Mouse (Mus musculus): ENCODE measurements around the gene Gprin1.

GRCm38 (mm10) chr13:54797356-54797755 is 47.7 kb upstream of the Gprin1 start:
- TF ChIP-seq CTCF (IDR thresholded peaks at IDR 0.05; ENCODE audit: extremely low read depth, insufficient read length, insufficient replicate concordance, low read depth, low read length) (peak; percentile 51; the same call in 1 of the 2 replicates), POLR2A (IDR thresholded peaks at IDR 0.05; ENCODE audit: low read depth, low read length) (no peak)
